Mouse (Mus musculus): ENCODE data around the gene Nfil3.

GRCm38 (mm10) chr13:52972626-52973025 is 8.2 kb downstream of the Nfil3 start:
- TF ChIP-seq CTCF (IDR thresholded peaks at IDR 0.05; ENCODE audit: borderline replicate concordance, insufficient read depth, low read length) (no peak), POLR2A (IDR thresholded peaks at IDR 0.05; ENCODE audit: low read depth, low read length) (no peak)
